Mouse (Mus musculus): ENCODE data around the gene Gm26602. TPM values are rescaled to one million over a fixed set of nuclear protein-coding genes. Genes with fewer than 3 reads are reported as not detected.

Gm26602 gene
- polyA plus RNA-seq, 1 experiment from 2014 or later = 5.3 TPM

- no peak for ATAC-seq (ENCODE audit: insufficient number of reproducible peaks, insufficient read depth, low FRiP score, low read depth)
- Histone ChIP-seq H3K4me2 (replicated peaks; ENCODE audit: low read depth, low read length) (no peak overlapping the region), H3K9me3 (ENCODE audit: control insufficient read depth, low read depth, low read length) (no peaks in the 10 kb centered on the region), H3K4me3 (ENCODE audit: low read depth, low read length) (no peak overlapping the region), H3K4me1 (ENCODE audit: control insufficient read depth, insufficient read depth, low read length) (peaks cover 52% of the 10 kb centered on the region), H3K27ac (ENCODE audit: low read length) (no peak overlapping the region), H3K9ac (replicated peaks; ENCODE audit: low read depth, low read length) (no peak overlapping the region), H3K27me3 (ENCODE audit: control insufficient read depth, insufficient read depth, low read length) (no peaks in the 10 kb centered on the region), H3K36me3 (ENCODE audit: control insufficient read depth, insufficient read depth, low read length) (peaks cover 22% of the 10 kb centered on the region)
- WGBS = 82% methylated on average over 9 of the region's 9 CpGs
These were observed 21.1 kb downstream of the Gm26602 start for GRCm38 (mm10) chr10:79931797-79932196.

- Histone ChIP-seq H3K4me2 (replicated peaks; ENCODE audit: low read depth, low read length) (no peak overlapping the region), H3K9ac (replicated peaks; ENCODE audit: low read depth, low read length) (no peak overlapping the region), H3K36me3 (ENCODE audit: control insufficient read depth, insufficient read depth, low read length) (peaks cover 26% of the 10 kb centered on the region), H3K4me1 (ENCODE audit: control insufficient read depth, insufficient read depth, low read length) (peaks cover 58% of the 10 kb centered on the region), H3K27me3 (ENCODE audit: control insufficient read depth, insufficient read depth, low read length) (no peaks in the 10 kb centered on the region), H3K4me3 (ENCODE audit: low read depth, low read length) (no peak overlapping the region), H3K9me3 (ENCODE audit: control insufficient read depth, low read depth, low read length) (no peaks in the 10 kb centered on the region), H3K27ac (ENCODE audit: low read length) (peak overlapping the region; percentile 55; the same call in 1 of the 2 replicates)
- no peak; the same call in 1 of the 2 replicates for ATAC-seq (ENCODE audit: insufficient number of reproducible peaks, insufficient read depth, low FRiP score, low read depth)
- 19% methylated on average over 8 of the region's 8 CpGs for WGBS
These were observed 22.1 kb downstream of the Gm26602 start for GRCm38 (mm10) chr10:79932736-79933135.

GRCm38 (mm10) chr10:79933145-79933679, 22.6 kb downstream of the Gm26602 start:
- H3K27ac ChIP-seq (ENCODE audit: low read length) = peak overlapping the region; percentile 55; the same call in 1 of the 2 replicates
- H3K9me3 ChIP-seq (ENCODE audit: control insufficient read depth, low read depth, low read length) = no peaks in the 10 kb centered on the region
- peaks cover 31% of the 10 kb centered on the region for H3K36me3 ChIP-seq (ENCODE audit: control insufficient read depth, insufficient read depth, low read length)
- no peak for ATAC-seq (ENCODE audit: insufficient number of reproducible peaks, insufficient read depth, low FRiP score, low read depth)
- no peak overlapping the region for H3K9ac ChIP-seq (replicated peaks; ENCODE audit: low read depth, low read length)
- H3K4me1 ChIP-seq (ENCODE audit: control insufficient read depth, insufficient read depth, low read length) = peaks cover 58% of the 10 kb centered on the region
- H3K4me3 ChIP-seq (ENCODE audit: low read depth, low read length) = no peak overlapping the region
- H3K4me2 ChIP-seq (replicated peaks; ENCODE audit: low read depth, low read length) = no peak overlapping the region
- 60% methylated on average over 9 of the region's 9 CpGs for WGBS
- no peaks in the 10 kb centered on the region for H3K27me3 ChIP-seq (ENCODE audit: control insufficient read depth, insufficient read depth, low read length)

GRCm38 (mm10) chr10:79933861-79934260, 23.2 kb downstream of the Gm26602 start:
- no peaks in the 10 kb centered on the region for H3K27me3 ChIP-seq (ENCODE audit: control insufficient read depth, insufficient read depth, low read length)
- H3K4me3 ChIP-seq (ENCODE audit: low read depth, low read length) = no peak overlapping the region
- peaks cover 57% of the 10 kb centered on the region for H3K4me1 ChIP-seq (ENCODE audit: control insufficient read depth, insufficient read depth, low read length)
- H3K4me2 ChIP-seq (replicated peaks; ENCODE audit: low read depth, low read length) = no peak overlapping the region
- no peak for ATAC-seq (ENCODE audit: insufficient number of reproducible peaks, insufficient read depth, low FRiP score, low read depth)
- peaks cover 35% of the 10 kb centered on the region for H3K36me3 ChIP-seq (ENCODE audit: control insufficient read depth, insufficient read depth, low read length)
- 0 out of 2 replicates have a peak overlapping the region, but pooled peaks have one; percentile 55 for H3K27ac ChIP-seq (ENCODE audit: low read length)
- H3K9ac ChIP-seq (replicated peaks; ENCODE audit: low read depth, low read length) = no peak overlapping the region
- no peaks in the 10 kb centered on the region for H3K9me3 ChIP-seq (ENCODE audit: control insufficient read depth, low read depth, low read length)
- 73% methylated on average over 6 of the region's 6 CpGs for WGBS

GRCm38 (mm10) chr10:79934272-79934721, 23.6 kb downstream of the Gm26602 start:
- Histone ChIP-seq H3K4me3 (ENCODE audit: low read depth, low read length) (no peak overlapping the region), H3K27ac (ENCODE audit: low read length) (0 out of 2 replicates have a peak overlapping the region, but pooled peaks have one; percentile 55), H3K27me3 (ENCODE audit: control insufficient read depth, insufficient read depth, low read length) (no peaks in the 10 kb centered on the region), H3K36me3 (ENCODE audit: control insufficient read depth, insufficient read depth, low read length) (peaks cover 37% of the 10 kb centered on the region), H3K9me3 (ENCODE audit: control insufficient read depth, low read depth, low read length) (no peaks in the 10 kb centered on the region), H3K4me2 (replicated peaks; ENCODE audit: low read depth, low read length) (no peak overlapping the region), H3K4me1 (ENCODE audit: control insufficient read depth, insufficient read depth, low read length) (peaks cover 52% of the 10 kb centered on the region), H3K9ac (replicated peaks; ENCODE audit: low read depth, low read length) (0 out of 2 replicates have a peak overlapping the region, but pooled peaks have one; percentile 1)
- WGBS = 59% methylated on average over 13 of the region's 13 CpGs
- no peak for ATAC-seq (ENCODE audit: insufficient number of reproducible peaks, insufficient read depth, low FRiP score, low read depth)

- Histone ChIP-seq H3K9me3 (ENCODE audit: control insufficient read depth, low read depth, low read length) (no peaks in the 10 kb centered on the region), H3K27me3 (ENCODE audit: control insufficient read depth, insufficient read depth, low read length) (no peaks in the 10 kb centered on the region), H3K27ac (ENCODE audit: low read length) (no peak overlapping the region), H3K36me3 (ENCODE audit: control insufficient read depth, insufficient read depth, low read length) (peaks cover 37% of the 10 kb centered on the region), H3K4me3 (ENCODE audit: low read depth, low read length) (no peak overlapping the region), H3K4me1 (ENCODE audit: control insufficient read depth, insufficient read depth, low read length) (peaks cover 48% of the 10 kb centered on the region), H3K9ac (replicated peaks; ENCODE audit: low read depth, low read length) (no peak overlapping the region), H3K4me2 (replicated peaks; ENCODE audit: low read depth, low read length) (no peak overlapping the region)
- 83% methylated on average over 16 of the region's 16 CpGs for WGBS
- ATAC-seq (ENCODE audit: insufficient number of reproducible peaks, insufficient read depth, low FRiP score, low read depth) = no peak
These were observed 24.3 kb downstream of the Gm26602 start for GRCm38 (mm10) chr10:79934794-79935569.

- Histone ChIP-seq H3K4me3 (ENCODE audit: low read depth, low read length) (no peak overlapping the region), H3K27ac (ENCODE audit: low read length) (peak overlapping the region; percentile 52; the same call in 1 of the 2 replicates), H3K4me1 (ENCODE audit: control insufficient read depth, insufficient read depth, low read length) (peaks cover 47% of the 10 kb centered on the region), H3K4me2 (replicated peaks; ENCODE audit: low read depth, low read length) (no peak overlapping the region), H3K27me3 (ENCODE audit: control insufficient read depth, insufficient read depth, low read length) (no peaks in the 10 kb centered on the region), H3K9me3 (ENCODE audit: control insufficient read depth, low read depth, low read length) (no peaks in the 10 kb centered on the region), H3K9ac (replicated peaks; ENCODE audit: low read depth, low read length) (no peak overlapping the region), H3K36me3 (ENCODE audit: control insufficient read depth, insufficient read depth, low read length) (peaks cover 36% of the 10 kb centered on the region)
- ATAC-seq (ENCODE audit: insufficient number of reproducible peaks, insufficient read depth, low FRiP score, low read depth) = no peak
- WGBS = 64% methylated on average over 10 of the region's 10 CpGs
These were observed 25.7 kb downstream of the Gm26602 start for GRCm38 (mm10) chr10:79936284-79936910.

GRCm38 (mm10) chr10:79936911-79937441, 26.3 kb downstream of the Gm26602 start:
- H3K27ac ChIP-seq (ENCODE audit: low read length) = peak overlapping the region; percentile 52; the same call in 1 of the 2 replicates
- peaks cover 43% of the 10 kb centered on the region for H3K4me1 ChIP-seq (ENCODE audit: control insufficient read depth, insufficient read depth, low read length)
- no peak overlapping the region for H3K4me2 ChIP-seq (replicated peaks; ENCODE audit: low read depth, low read length)
- 66% methylated on average over 27 of the region's 27 CpGs for WGBS
- H3K9ac ChIP-seq (replicated peaks; ENCODE audit: low read depth, low read length) = no peak overlapping the region
- no peak overlapping the region for H3K4me3 ChIP-seq (ENCODE audit: low read depth, low read length)
- no peaks in the 10 kb centered on the region for H3K27me3 ChIP-seq (ENCODE audit: control insufficient read depth, insufficient read depth, low read length)
- peaks cover 33% of the 10 kb centered on the region for H3K36me3 ChIP-seq (ENCODE audit: control insufficient read depth, insufficient read depth, low read length)
- no peak; the same call in 1 of the 2 replicates for ATAC-seq (ENCODE audit: insufficient number of reproducible peaks, insufficient read depth, low FRiP score, low read depth)
- no peaks in the 10 kb centered on the region for H3K9me3 ChIP-seq (ENCODE audit: control insufficient read depth, low read depth, low read length)

Measured in stomach, embryonic 14.5 days (tissue).